Mouse (Mus musculus): ENCODE results near the gene Las1l.

DNA sequence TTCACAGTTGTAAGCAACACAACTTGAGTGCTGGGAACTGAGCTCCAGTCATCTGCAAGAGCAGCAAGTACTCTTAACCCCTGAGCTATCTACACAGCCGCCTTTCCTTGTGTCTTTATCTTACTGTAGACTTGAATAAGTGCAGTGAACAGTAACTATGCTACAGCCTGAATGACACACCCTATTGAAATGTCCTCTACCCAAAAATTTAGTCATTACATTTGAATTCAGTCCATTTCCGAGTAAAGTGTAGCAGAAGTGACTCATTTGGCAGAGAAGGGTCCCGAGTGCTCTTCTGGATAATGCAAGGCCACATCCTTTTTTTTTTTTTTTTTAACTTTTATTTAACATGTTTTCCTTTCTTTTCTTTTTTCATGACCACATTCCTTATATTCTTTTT, 54.0 kb downstream of the Las1l start:
- TF ChIP-seq CTCF (IDR thresholded peaks at IDR 0.05 in 2 of 3, conservative IDR thresholded peaks at IDR 0.05 in 1 of 3; ENCODE audit: control insufficient read depth in 1 of 3, insufficient read depth in 1 of 3, low read depth in 2 of 3, low read length in 3 of 3, poor library complexity in 1 of 3, severe bottlenecking in 1 of 3) (no peak), EP300 (IDR thresholded peaks at IDR 0.05; ENCODE audit: low read depth in 1 of 2, low read length in 2 of 2) (no peak), MXI1 (IDR thresholded peaks at IDR 0.05; ENCODE audit: low read depth, low read length) (no peak), ZNF384 (IDR thresholded peaks at IDR 0.05; ENCODE audit: low read depth, low read length) (no peak)
